Mouse (Mus musculus) hindbrain, embryonic 16.5 days (tissue): ENCODE data around the gene Kif13a. TPM values are rescaled to one million over a fixed set of nuclear protein-coding genes. Genes with fewer than 3 reads are reported as not detected.

Source experiments
- ATAC-seq: fragments of 200-750 bp; cut with Nextera tagmentation; 2 replicates; pipeline ENCODE4 v1.8.0; 2017; ENCODE audit warnings: moderate TSS enrichment, moderate library complexity
- H3K27ac ChIP-seq: fragments of 300-500 bp; sonication (generic); 2 replicates; pipeline ENCODE4 v1.5.1; 2014; ENCODE audit warnings: low read depth, mild to moderate bottlenecking, control low read depth, low read length, moderate library complexity
- H3K27me3 ChIP-seq: fragments of 300-500 bp; sonication (generic); replicated peaks from 2 replicates; pipeline ENCODE4 v1.6.1; 2014; ENCODE audit warnings: low read length; ENCODE audit not compliant: control insufficient read depth, insufficient read depth
- H3K36me3 ChIP-seq: fragments of 300-500 bp; sonication (generic); 2 replicates; pipeline ENCODE4 v1.6.1; 2014; ENCODE audit warnings: mild to moderate bottlenecking, low read length, moderate library complexity, mixed read lengths; ENCODE audit not compliant: control insufficient read depth, insufficient read depth
- H3K4me1 ChIP-seq: fragments of 300-500 bp; sonication (generic); 2 replicates; pipeline ENCODE4 v1.6.1; 2014; ENCODE audit warnings: low read depth, low read length; ENCODE audit not compliant: control insufficient read depth, insufficient read depth
- H3K4me2 ChIP-seq: fragments of 300-500 bp; sonication (generic); 2 replicates; pipeline ENCODE4 v1.6.1; 2014; ENCODE audit warnings: mild to moderate bottlenecking, low read length, control low read depth, moderate library complexity
- H3K4me3 ChIP-seq: fragments of 300-500 bp; sonication (generic); 2 replicates; pipeline ENCODE4 v1.5.1; 2014; ENCODE audit warnings: mild to moderate bottlenecking, low read length, control low read depth, moderate library complexity
- H3K9ac ChIP-seq: fragments of 300-500 bp; sonication (generic); 2 replicates; pipeline ENCODE4 v1.6.1; 2014; ENCODE audit warnings: low read depth, mild to moderate bottlenecking, control low read depth, low read length, moderate library complexity
- H3K9me3 ChIP-seq: fragments of 300-500 bp; sonication (generic); 2 replicates; pipeline ENCODE4 v1.6.1; 2014; ENCODE audit warnings: mild to moderate bottlenecking, low read length, moderate library complexity; ENCODE audit not compliant: control insufficient read depth
- WGBS: fragments of 180-500 bp; shearing (Covaris S2); extraction: QIAGEN DNeasy Blood & Tissue Kit; methylation state at CpG from one replicate; pipeline ENCODE4 v1.1.7; 2014; 5-methylcytosine and 5-hydroxymethylcytosine counted together
- polyA plus RNA-seq: library from polyadenylated mRNA; unstranded; fragments of >200 nt; fragmentation: Nextera tagmentation; extraction: Ambion mirVana; gene quantifications from 2 replicates; pipeline ENCODE4 v1.2.1, GENCODE M21; 2015

The Kif13a gene
- polyA plus RNA-seq, 1 experiment from 2014 or later, result 8.0 TPM

DNA sequence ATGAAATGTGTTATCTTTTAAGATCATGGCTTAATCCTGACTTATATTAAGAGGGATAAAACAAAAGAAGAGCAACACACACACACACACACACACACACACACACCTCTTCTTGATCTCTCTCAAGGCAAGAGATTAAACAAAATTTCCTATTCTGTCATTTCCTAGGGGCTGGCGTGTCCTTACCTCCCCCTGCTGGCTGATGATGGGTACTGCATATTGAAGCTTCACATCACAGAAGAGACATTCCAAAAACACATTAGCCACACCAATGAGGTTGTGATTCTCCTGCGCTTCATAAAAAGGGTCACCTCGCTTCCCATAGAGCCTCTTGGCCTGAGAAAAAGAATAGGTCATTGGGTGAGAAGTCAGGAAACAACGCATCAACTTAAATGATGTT lies 131.5 kb downstream of the Kif13a start:
- no peak overlapping the region for H3K4me3 ChIP-seq
- H3K27ac ChIP-seq, result no peak overlapping the region
- no peaks in the 10 kb centered on the region for H3K9me3 ChIP-seq
- 46% methylated on average over 4 of the region's 4 CpGs for WGBS
- ATAC-seq, result 0 out of 2 replicates have a peak, but pooled peaks have one; percentile 40
- H3K36me3 ChIP-seq, result peaks cover 11% of the 10 kb centered on the region
- H3K4me1 ChIP-seq, result no peaks in the 10 kb centered on the region
- no peak overlapping the region for H3K9ac ChIP-seq
- no peak overlapping the region for H3K4me2 ChIP-seq
- H3K27me3 ChIP-seq, result no peaks in the 10 kb centered on the region

DNA sequence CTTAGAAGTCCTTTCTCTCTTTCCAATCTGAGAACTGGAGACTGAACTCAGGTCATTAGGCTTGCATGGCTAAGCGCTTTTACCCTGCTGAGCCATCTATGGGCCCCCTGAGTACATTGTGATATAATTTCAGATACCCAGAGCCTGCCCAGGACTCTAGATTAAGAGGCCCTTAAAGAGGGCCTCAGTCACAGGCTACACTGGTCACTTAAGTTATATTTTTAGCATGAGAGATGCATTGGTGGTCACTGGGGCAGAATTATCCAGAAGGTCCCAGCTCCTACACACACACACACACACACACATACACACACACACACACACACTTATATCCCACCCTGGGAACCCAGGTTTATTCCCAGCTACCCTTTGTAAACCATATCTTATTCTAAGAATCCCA lies 133.3 kb downstream of the Kif13a start:
- H3K4me3 ChIP-seq, result no peak overlapping the region
- no peak overlapping the region for H3K4me2 ChIP-seq
- WGBS, result 96% methylated on average over 1 of the region's 1 CpGs
- H3K27ac ChIP-seq, result no peak overlapping the region
- H3K4me1 ChIP-seq, result no peaks in the 10 kb centered on the region
- H3K27me3 ChIP-seq, result no peaks in the 10 kb centered on the region
- H3K9ac ChIP-seq, result no peak overlapping the region
- no peak for ATAC-seq
- H3K36me3 ChIP-seq, result peaks cover 13% of the 10 kb centered on the region
- no peaks in the 10 kb centered on the region for H3K9me3 ChIP-seq

DNA sequence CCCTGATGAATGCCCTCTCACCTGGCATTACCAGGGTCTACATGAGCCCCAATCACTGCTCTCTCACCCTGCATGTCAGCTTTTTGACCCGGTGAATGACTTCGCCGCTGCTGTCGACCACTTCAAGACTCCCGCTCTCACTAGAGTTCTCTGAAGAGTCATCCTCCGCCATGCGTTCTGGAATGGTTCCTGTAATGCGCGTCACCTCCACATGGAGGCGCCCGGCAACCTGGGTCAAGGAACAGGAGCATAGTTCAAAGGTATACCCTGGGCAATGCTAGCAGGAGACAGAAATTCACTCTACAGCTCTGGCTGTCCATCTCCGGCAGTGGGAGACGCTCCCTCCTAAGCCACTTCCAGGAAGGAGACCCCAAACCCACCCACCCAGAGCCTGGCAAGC lies 135.8 kb downstream of the Kif13a start:
- Histone ChIP-seq H3K27ac (no peak overlapping the region), H3K9ac (no peak overlapping the region), H3K36me3 (peaks cover 18% of the 10 kb centered on the region), H3K9me3 (no peaks in the 10 kb centered on the region), H3K4me1 (no peaks in the 10 kb centered on the region), H3K27me3 (no peaks in the 10 kb centered on the region), H3K4me2 (no peak overlapping the region), H3K4me3 (no peak overlapping the region)
- WGBS, result 83% methylated on average over 13 of the region's 13 CpGs
- ATAC-seq, result no peak

DNA sequence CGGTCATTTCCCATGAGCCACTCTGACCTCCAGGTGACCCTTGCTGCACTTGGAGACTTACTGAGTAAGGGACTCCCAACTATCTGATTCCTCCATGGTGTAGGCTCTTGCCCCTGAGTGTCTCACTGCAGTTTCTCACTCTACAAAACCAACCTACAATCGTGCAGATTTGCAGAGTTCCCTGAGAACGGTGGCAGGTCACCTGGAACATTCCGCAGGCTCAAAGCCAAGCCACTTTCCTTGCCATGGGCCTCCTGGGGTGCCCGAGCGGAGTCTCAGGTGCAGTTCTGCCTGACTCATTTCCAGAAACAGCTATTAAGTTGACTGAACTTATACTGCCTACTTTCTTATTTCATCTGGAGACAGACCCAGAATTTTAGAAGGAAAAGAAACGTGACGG lies 141.2 kb downstream of the Kif13a start:
- Histone ChIP-seq H3K4me3 (no peak overlapping the region), H3K4me2 (no peak overlapping the region), H3K4me1 (no peaks in the 10 kb centered on the region), H3K9ac (no peak overlapping the region), H3K27me3 (no peaks in the 10 kb centered on the region), H3K9me3 (no peaks in the 10 kb centered on the region), H3K36me3 (peaks cover 15% of the 10 kb centered on the region), H3K27ac (no peak overlapping the region)
- ATAC-seq, result no peak
- 85% methylated on average over 8 of the region's 8 CpGs for WGBS

DNA sequence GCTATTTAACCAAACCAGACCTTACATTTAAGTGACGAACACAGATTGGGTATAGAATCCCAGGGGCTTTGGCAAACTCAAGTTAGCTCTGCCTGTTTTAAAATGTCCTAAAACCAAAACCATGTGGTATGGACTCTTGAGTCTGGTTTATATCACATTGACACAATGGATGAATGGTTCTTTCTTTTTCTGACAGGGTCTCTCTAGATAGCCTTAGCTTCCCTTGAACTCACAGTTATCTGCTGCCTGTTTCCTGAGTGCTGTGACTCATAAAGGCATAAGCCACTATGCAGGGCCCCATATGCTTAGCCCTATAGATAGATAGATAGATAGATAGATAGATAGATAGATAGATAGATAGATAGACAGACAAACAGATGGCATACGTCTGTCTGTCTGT lies 142.8 kb downstream of the Kif13a start:
- no peak overlapping the region for H3K27ac ChIP-seq
- no peaks in the 10 kb centered on the region for H3K4me1 ChIP-seq
- H3K4me2 ChIP-seq, result no peak overlapping the region
- no peak overlapping the region for H3K9ac ChIP-seq
- peaks cover 9% of the 10 kb centered on the region; the same call in 1 of the 2 replicates for H3K36me3 ChIP-seq
- 90% methylated on average over 2 of the region's 2 CpGs for WGBS
- H3K4me3 ChIP-seq, result no peak overlapping the region
- ATAC-seq, result no peak
- no peaks in the 10 kb centered on the region for H3K9me3 ChIP-seq
- H3K27me3 ChIP-seq, result no peaks in the 10 kb centered on the region

DNA sequence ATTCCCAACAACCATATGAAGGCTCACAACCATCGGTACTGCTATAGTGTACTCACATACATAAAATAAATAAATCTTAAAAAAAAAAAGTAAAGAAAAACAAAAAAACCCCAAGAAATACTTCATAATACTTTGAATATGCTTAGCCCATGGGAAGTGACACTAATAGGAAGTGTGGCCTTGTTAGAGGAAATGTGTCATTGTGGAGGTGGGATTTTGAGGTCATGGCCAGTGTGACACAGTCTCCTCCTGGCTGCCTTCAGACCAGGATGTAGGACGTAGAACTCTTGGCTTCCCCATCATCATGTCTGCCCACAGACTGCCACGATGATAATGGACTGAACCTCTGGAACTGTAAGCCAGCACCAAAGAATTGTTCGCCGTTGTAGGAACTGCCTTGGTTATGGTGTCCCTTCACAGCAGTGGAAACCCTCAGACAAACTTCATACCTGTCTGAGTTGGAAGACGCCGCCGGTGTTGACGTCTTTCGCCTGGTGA lies 143.6 kb downstream of the Kif13a start:
- Histone ChIP-seq H3K4me1 (no peaks in the 10 kb centered on the region), H3K9ac (no peak overlapping the region), H3K27me3 (no peaks in the 10 kb centered on the region), H3K4me3 (no peak overlapping the region), H3K9me3 (no peaks in the 10 kb centered on the region), H3K36me3 (peaks cover 8% of the 10 kb centered on the region; the same call in 1 of the 2 replicates), H3K4me2 (no peak overlapping the region), H3K27ac (no peak overlapping the region)
- 98% methylated on average over 10 of the region's 10 CpGs for WGBS
- ATAC-seq, result no peak

DNA sequence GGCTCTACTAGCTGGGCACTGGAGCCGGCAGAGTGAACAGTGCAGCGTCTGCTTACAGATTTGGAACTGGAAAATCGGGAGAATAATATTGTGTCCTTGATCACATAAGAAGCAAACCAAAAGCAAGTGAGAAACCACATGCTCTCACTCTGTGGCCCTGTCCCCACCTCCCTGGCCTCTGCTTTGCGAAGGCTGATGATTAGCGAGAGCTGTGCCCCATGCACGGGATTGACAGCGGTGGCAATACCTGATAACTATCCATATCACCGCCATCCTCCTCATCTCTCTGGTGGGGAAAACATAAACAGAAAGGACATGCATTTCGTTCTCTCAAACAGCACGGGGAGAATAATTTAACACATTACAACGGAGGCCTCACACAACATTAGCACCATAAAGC lies 149.3 kb downstream of the Kif13a start:
- H3K27me3 ChIP-seq, result no peaks in the 10 kb centered on the region
- H3K9ac ChIP-seq, result no peak overlapping the region
- H3K36me3 ChIP-seq, result no peaks in the 10 kb centered on the region; the same call in 1 of the 2 replicates
- WGBS, result 87% methylated on average over 11 of the region's 11 CpGs
- H3K4me3 ChIP-seq, result no peak overlapping the region
- no peaks in the 10 kb centered on the region for H3K4me1 ChIP-seq
- H3K27ac ChIP-seq, result no peak overlapping the region
- no peak for ATAC-seq
- H3K4me2 ChIP-seq, result no peak overlapping the region
- no peaks in the 10 kb centered on the region for H3K9me3 ChIP-seq

DNA sequence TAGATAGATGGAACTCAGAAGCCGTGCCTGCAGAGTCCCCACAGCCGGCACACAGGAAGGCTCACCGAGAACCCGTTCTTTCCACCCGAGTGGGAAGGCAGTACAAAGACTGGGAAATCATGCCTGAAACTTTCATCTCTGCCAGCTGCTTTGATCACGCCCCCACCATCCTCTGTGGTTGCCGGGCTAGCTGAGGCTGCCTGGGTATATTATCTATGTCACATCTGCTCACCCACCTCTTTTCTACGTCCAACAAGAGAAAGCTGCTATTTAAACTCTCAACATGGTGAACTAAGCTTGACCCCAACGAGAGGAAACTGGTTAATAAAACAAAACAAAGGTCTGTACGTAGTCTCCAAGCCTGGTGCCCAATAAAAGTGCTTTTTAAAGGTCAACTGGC lies 149.8 kb downstream of the Kif13a start:
- 68% methylated on average over 10 of the region's 10 CpGs for WGBS
- H3K4me1 ChIP-seq, result no peaks in the 10 kb centered on the region
- H3K27ac ChIP-seq, result no peak overlapping the region
- H3K4me2 ChIP-seq, result no peak overlapping the region
- H3K9ac ChIP-seq, result no peak overlapping the region
- no peaks in the 10 kb centered on the region for H3K27me3 ChIP-seq
- no peaks in the 10 kb centered on the region for H3K9me3 ChIP-seq
- no peak overlapping the region for H3K4me3 ChIP-seq
- ATAC-seq, result no peak
- no peaks in the 10 kb centered on the region; the same call in 1 of the 2 replicates for H3K36me3 ChIP-seq

DNA sequence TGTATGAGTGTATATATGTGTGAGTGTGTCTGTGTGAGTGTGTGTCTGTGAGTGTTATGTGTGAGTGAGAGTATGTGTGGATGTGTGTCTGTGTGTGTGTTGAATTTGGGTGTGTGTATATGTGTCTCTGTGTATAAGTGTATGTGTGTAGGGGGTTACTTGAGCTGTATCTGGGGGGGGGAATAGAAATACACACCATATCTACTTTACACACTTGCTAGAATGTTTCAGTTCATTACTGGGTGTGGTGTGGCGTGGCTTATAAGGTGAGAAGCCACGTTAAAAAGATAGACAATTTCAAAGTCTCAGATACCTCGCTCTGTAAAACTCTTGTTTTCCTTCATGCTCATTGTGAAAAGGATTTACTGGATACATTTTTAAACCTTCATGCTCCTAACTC lies 152.2 kb downstream of the Kif13a start:
- H3K27ac ChIP-seq, result no peak overlapping the region
- peaks cover 9% of the 10 kb centered on the region for H3K36me3 ChIP-seq
- no peak overlapping the region for H3K4me3 ChIP-seq
- no peaks in the 10 kb centered on the region for H3K4me1 ChIP-seq
- no peak for ATAC-seq
- H3K9ac ChIP-seq, result no peak overlapping the region
- 98% methylated on average over 3 of the region's 3 CpGs for WGBS
- H3K27me3 ChIP-seq, result no peaks in the 10 kb centered on the region
- H3K4me2 ChIP-seq, result no peak overlapping the region
- H3K9me3 ChIP-seq, result no peaks in the 10 kb centered on the region
